Mouse (Mus musculus): ENCODE results near the gene Hhat.

- TF ChIP-seq POLR2A (IDR thresholded peaks at IDR 0.05; ENCODE audit: low read depth, low read length) (no peak), CTCF (IDR thresholded peaks at IDR 0.05; ENCODE audit: extremely low read depth, insufficient read depth, insufficient read length, insufficient replicate concordance) (no peak)
These were observed 24.8 kb downstream of the Hhat start for GRCm38 (mm10) chr1:192746201-192746600.

Measured in spleen, adult 2 months (tissue).